Mouse (Mus musculus) spleen, adult 2 months (tissue): ENCODE data around the gene Rpf1. TPM values are rescaled to one million over a fixed set of nuclear protein-coding genes. Genes with fewer than 3 reads are reported as not detected.

Experiments
- DNase-seq, 2 experiments: peaks; one replicate each; pipeline versions ENCODE4 v3.0.0 to v3.0.0-alpha.2; 2012 to 2021; ENCODE audit warnings: low spot score in 2 of 2, low read depth in 1 of 2
- H3K27ac ChIP-seq: fragments of 200-500 bp; 2 replicates; pipeline ENCODE4 v1.5.1; 2012; ENCODE audit warnings: low read length, inconsistent platforms; ENCODE audit not compliant: insufficient read depth
- H3K27me3 ChIP-seq: fragments of 200-500 bp; 2 replicates; pipeline ENCODE4 v1.6.1; 2012; ENCODE audit warnings: mild to moderate bottlenecking, moderate library complexity, low read length, inconsistent platforms; ENCODE audit not compliant: control insufficient read depth, insufficient read depth
- H3K36me3 ChIP-seq: fragments of 200-500 bp; 2 replicates; pipeline ENCODE4 v1.6.1; 2012; ENCODE audit warnings: mild to moderate bottlenecking, low read length, inconsistent platforms; ENCODE audit not compliant: control insufficient read depth, insufficient read depth
- H3K4me1 ChIP-seq: fragments of 200-500 bp; 2 replicates; pipeline ENCODE4 v1.6.1; 2011; ENCODE audit warnings: inconsistent platforms; ENCODE audit not compliant: control insufficient read depth, insufficient read depth, insufficient read length
- H3K4me3 ChIP-seq: fragments of 200-500 bp; 2 replicates; pipeline ENCODE4 v1.5.1; 2011; ENCODE audit warnings: mild to moderate bottlenecking, inconsistent platforms; ENCODE audit not compliant: insufficient read depth, insufficient read length; ENCODE audit errors: extremely low read depth
- CTCF ChIP-seq: fragments of 200-500 bp; IDR thresholded peaks from 2 replicates; pipeline ENCODE4 v1.5.1; 2011; ENCODE audit warnings: mild to moderate bottlenecking, inconsistent platforms; ENCODE audit not compliant: insufficient read depth, insufficient read length, insufficient replicate concordance; ENCODE audit errors: extremely low read depth
- POLR2A ChIP-seq: fragments of 200-500 bp; IDR thresholded peaks from 2 replicates; pipeline ENCODE4 v1.6.1; 2011; ENCODE audit warnings: low read depth, low read length, inconsistent platforms
- WGBS: fragments of 180-500 bp; shearing (Covaris S2); methylation state at CpG from one replicate; pipeline ENCODE4 v1.1.7; 2018; 5-methylcytosine and 5-hydroxymethylcytosine counted together
- polyA plus RNA-seq: library from polyadenylated mRNA; depleted of rRNA; stranded (reverse); fragments of >200 nt; gene quantifications from 2 replicates; pipeline ENCODE4 v1.2.3, GENCODE M21; 2012

The Rpf1 gene
- polyA plus RNA-seq, 1 experiment, result 6.7 TPM

GRCm38 (mm10) chr3:146565065-146565411 lies 43.8 kb upstream of the Rpf1 start:
- no peak overlapping the region for H3K4me3 ChIP-seq
- 90% methylated on average over 1 of the region's 1 CpGs for WGBS
- H3K4me1 ChIP-seq, result no peaks in the 10 kb centered on the region
- no peak overlapping the region for H3K27ac ChIP-seq
- TF ChIP-seq POLR2A, result no peak
- no peak for TF ChIP-seq CTCF
- H3K27me3 ChIP-seq, result no peaks in the 10 kb centered on the region
- no peak for DNase-seq
- no peaks in the 10 kb centered on the region for H3K36me3 ChIP-seq

DNA sequence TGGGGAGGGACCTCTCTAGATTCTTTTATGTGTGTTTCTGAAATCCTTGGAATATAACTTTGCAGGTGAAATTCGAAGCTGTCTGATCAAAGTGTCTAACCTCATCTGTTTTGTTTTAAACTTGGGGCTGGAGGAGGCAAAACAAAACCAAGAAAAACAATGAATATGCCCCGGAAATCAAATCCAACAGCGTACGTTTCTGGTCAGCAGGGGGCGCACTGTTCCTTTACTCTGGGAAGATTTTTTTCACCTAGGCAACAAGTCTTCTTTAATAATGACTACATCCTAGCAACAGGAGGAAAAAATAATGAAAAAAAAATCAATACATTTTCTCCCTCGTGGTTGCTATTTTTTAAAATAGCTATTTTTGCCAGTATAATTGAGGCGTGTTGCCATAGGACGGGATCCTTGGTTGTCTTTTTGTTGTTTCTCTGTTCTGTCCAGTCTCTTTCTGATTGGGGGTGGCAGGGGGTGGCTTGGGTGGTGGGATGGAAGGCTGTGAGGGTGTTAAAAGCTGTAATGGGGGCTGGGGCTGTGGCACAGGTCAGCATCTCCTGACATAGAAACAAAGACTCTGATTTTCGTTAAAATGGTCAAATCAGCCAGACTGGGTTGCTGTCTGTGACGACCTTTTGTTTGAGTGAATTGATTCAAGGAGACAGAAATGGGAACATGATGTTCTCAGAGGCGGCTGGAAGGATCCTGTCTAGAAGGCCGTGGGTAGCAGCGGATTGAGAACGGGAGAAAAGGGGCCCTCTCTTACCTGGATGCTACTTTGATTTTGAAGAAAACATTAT lies 43.2 kb upstream of the Rpf1 start:
- no peaks in the 10 kb centered on the region for H3K27me3 ChIP-seq
- peak; percentile 51 to 56 for DNase-seq
- peak; percentile 48; the same call in 1 of the 2 replicates for TF ChIP-seq CTCF
- no peak for TF ChIP-seq POLR2A
- no peaks in the 10 kb centered on the region for H3K36me3 ChIP-seq
- H3K4me1 ChIP-seq, result no peaks in the 10 kb centered on the region
- H3K4me3 ChIP-seq, result no peak overlapping the region
- 47% methylated on average over 14 of the region's 14 CpGs for WGBS
- no peak overlapping the region for H3K27ac ChIP-seq

GRCm38 (mm10) chr3:146562936-146563335 lies 41.7 kb upstream of the Rpf1 start:
- WGBS, result 93% methylated on average over 7 of the region's 7 CpGs

DNA sequence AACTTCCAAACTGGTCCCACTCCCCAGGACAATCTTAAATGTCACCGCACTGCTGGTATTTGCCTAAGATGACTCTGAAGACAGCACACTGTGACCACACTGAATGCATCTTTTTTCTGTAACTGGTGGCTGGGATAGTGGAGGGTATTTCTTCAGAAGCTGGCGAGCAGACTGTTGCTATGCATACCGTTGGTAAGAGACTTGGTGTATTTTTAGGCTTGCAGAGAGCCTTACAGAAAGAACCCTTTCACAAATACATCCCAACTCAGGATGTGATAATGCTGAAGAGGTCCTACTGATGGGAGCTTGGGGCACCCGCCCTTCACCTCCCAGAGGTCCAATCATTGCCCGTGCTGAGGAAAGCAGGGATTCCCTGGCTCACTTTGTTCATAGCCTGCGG lies 36.3 kb upstream of the Rpf1 start:
- Histone ChIP-seq H3K4me1 (no peaks in the 10 kb centered on the region), H3K27me3 (no peaks in the 10 kb centered on the region), H3K36me3 (no peaks in the 10 kb centered on the region), H3K4me3 (no peak overlapping the region), H3K27ac (no peak overlapping the region)
- WGBS, result 89% methylated on average over 6 of the region's 6 CpGs
- TF ChIP-seq POLR2A (no peak), CTCF (no peak)
- DNase-seq, result no peak

More at GRCm38 (mm10) chr3:146562936-146563335, 41.7 kb upstream of the Rpf1 start:
- Histone ChIP-seq H3K4me3 (no peak overlapping the region), H3K36me3 (no peaks in the 10 kb centered on the region), H3K27me3 (no peaks in the 10 kb centered on the region), H3K27ac (no peak overlapping the region), H3K4me1 (no peaks in the 10 kb centered on the region)
- no peak for DNase-seq
- TF ChIP-seq CTCF, result no peak
- TF ChIP-seq POLR2A, result no peak

- H3K4me1 ChIP-seq, result no peaks in the 10 kb centered on the region
- no peak overlapping the region for H3K4me3 ChIP-seq
- DNase-seq, result no peak
- H3K27me3 ChIP-seq, result no peaks in the 10 kb centered on the region
- WGBS, result 89% methylated on average over 1 of the region's 1 CpGs
- no peak overlapping the region for H3K27ac ChIP-seq
- no peaks in the 10 kb centered on the region for H3K36me3 ChIP-seq
- TF ChIP-seq POLR2A (no peak), CTCF (no peak)
Observed at GRCm38 (mm10) chr3:146556567-146556966, 35.3 kb upstream of the Rpf1 start.

DNA sequence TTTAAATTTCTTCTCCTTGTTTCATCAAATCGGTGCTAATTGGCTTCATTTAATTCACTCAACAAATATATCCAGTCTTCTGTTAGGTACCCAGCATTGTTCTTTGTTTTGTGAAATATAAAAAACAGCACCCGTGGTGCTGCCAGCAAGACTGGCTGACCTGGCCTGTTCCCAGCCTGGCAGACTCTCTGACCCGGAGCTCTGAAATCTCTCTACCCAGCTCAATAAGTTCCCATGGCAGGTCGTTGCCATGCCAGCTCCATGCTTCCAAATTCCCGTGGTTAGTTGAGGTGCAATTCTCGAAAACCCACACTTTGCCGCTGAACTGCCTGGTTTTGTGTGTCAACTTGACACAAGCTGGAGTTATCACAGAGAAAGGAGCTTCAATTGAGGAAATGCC lies 33.6 kb upstream of the Rpf1 start:
- WGBS, result 89% methylated on average over 7 of the region's 7 CpGs
- no peak for TF ChIP-seq CTCF
- TF ChIP-seq POLR2A, result no peak
- Histone ChIP-seq H3K27me3 (no peaks in the 10 kb centered on the region), H3K36me3 (no peaks in the 10 kb centered on the region), H3K4me3 (no peak overlapping the region), H3K27ac (no peak overlapping the region), H3K4me1 (no peaks in the 10 kb centered on the region)
- DNase-seq, result no peak

DNA sequence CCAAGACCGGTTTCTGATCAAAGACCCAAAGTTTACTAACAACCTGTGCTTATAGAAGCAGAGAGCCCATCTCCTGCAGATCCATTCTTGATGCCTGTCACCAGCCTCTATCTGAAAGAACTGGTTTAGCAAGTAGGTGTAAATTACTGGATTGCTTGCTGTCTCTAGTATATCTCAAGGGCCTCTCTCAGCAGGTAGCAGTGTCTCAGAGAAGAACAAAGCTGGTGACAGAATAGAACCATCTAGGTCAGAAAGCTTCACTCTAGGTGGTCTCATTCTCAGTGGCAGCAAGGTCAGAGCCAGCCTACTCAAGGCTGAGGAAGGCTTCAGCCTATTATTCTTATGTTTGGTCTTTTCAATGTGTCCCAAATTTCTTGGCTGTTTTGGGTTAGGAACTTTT lies 22.4 kb upstream of the Rpf1 start:
- Histone ChIP-seq H3K27me3 (no peaks in the 10 kb centered on the region), H3K36me3 (no peaks in the 10 kb centered on the region), H3K27ac (no peak overlapping the region), H3K4me1 (no peaks in the 10 kb centered on the region), H3K4me3 (no peak overlapping the region)
- TF ChIP-seq POLR2A (no peak), CTCF (no peak)
- no peak for DNase-seq
- 60% methylated on average over 1 of the region's 1 CpGs for WGBS
